Mouse (Mus musculus): ENCODE results near the gene Rpl13a. TPM values are rescaled to one million over a fixed set of nuclear protein-coding genes. Genes with fewer than 3 reads are reported as not detected.
A peak's percentile ranks its signal among the peaks of the same experiment; 100 is the strongest.
"Not testable (repeated sequence)": the region's sequence is repeated elsewhere in the genome, so short reads cannot be mapped to it uniquely, and the experiment has no call there.

Rpl13a gene
- polyA plus RNA-seq, 1 experiment: 4,999 TPM

DNA sequence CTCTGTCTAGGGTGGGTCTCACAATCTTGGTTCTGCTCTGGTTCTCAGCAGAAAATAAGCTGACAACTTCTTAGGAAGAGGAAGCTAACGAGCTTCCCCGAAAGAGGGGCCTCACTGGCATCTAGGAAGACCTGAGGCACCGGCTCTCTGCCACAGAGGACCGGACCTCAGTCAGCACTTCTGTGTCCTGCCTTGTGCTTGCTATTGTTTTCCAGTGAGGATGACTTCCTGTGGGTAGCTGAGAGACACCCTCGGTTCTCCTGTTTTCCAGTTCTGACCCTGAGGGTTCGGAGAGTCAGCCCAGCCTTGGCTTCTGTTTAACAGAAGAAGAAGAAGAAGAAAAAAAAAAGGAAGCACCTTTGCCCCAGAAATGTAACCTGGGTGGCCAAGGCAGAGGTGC, 31.1 kb downstream of the Rpl13a start:
- Histone ChIP-seq H3K27me3 (ENCODE audit: control insufficient read depth, insufficient read depth, low read length) (no peaks in the 10 kb centered on the region), H3K4me3 (ENCODE audit: control insufficient read depth, insufficient read depth, low read length) (no peak overlapping the region), H3K36me3 (ENCODE audit: control insufficient read depth, insufficient read depth, low read length) (no peaks in the 10 kb centered on the region), H3K27ac (ENCODE audit: control insufficient read depth, insufficient read depth, low read length) (no peak overlapping the region), H3K4me1 (replicated peaks; ENCODE audit: control insufficient read depth, insufficient read depth, low read length) (peaks cover 5% of the 10 kb centered on the region; the same call in 1 of the 2 replicates)
- no peak for DNase-seq
- WGBS: 22% methylated on average over 6 of the region's 6 CpGs
- TF ChIP-seq CTCF (IDR thresholded peaks at IDR 0.05; ENCODE audit: borderline replicate concordance, control insufficient read depth, extremely low read depth, insufficient read depth, low read length, poor library complexity) (no peak), POLR2A (IDR thresholded peaks at IDR 0.05; ENCODE audit: control insufficient read depth, extremely low read depth, insufficient read depth, low read length, poor library complexity) (no peak)

- H3K27ac ChIP-seq (ENCODE audit: control insufficient read depth, insufficient read depth, low read length); DNase-seq; H3K36me3 ChIP-seq (ENCODE audit: control insufficient read depth, insufficient read depth, low read length); H3K27me3 ChIP-seq (ENCODE audit: control insufficient read depth, insufficient read depth, low read length); H3K4me3 ChIP-seq (ENCODE audit: control insufficient read depth, insufficient read depth, low read length): not testable (repeated sequence)
- H3K4me1 ChIP-seq (replicated peaks; ENCODE audit: control insufficient read depth, insufficient read depth, low read length): peaks cover 18% of the 10 kb centered on the region
- WGBS: 96% methylated on average over 14 of the region's 14 CpGs
These were observed 32.6 kb downstream of the Rpl13a start for GRCm38 (mm10) chr7:45095965-45096364.

- no peak for TF ChIP-seq POLR2A (IDR thresholded peaks at IDR 0.05; ENCODE audit: control insufficient read depth, extremely low read depth, insufficient read depth, low read length, poor library complexity)
- TF ChIP-seq CTCF (IDR thresholded peaks at IDR 0.05; ENCODE audit: borderline replicate concordance, control insufficient read depth, extremely low read depth, insufficient read depth, low read length, poor library complexity): no peak
- Histone ChIP-seq H3K36me3 (ENCODE audit: control insufficient read depth, insufficient read depth, low read length) (no peaks in the 10 kb centered on the region), H3K27ac (ENCODE audit: control insufficient read depth, insufficient read depth, low read length) (no peak overlapping the region), H3K4me1 (replicated peaks; ENCODE audit: control insufficient read depth, insufficient read depth, low read length) (peaks cover 20% of the 10 kb centered on the region), H3K4me3 (ENCODE audit: control insufficient read depth, insufficient read depth, low read length) (no peak overlapping the region), H3K27me3 (ENCODE audit: control insufficient read depth, insufficient read depth, low read length) (peaks cover 10% of the 10 kb centered on the region)
- DNase-seq: no peak
- WGBS: 92% methylated on average over 6 of the region's 6 CpGs
These were observed 33.2 kb downstream of the Rpl13a start for GRCm38 (mm10) chr7:45095367-45095766.

- Histone ChIP-seq H3K36me3 (ENCODE audit: control insufficient read depth, insufficient read depth, low read length) (no peaks in the 10 kb centered on the region), H3K27me3 (ENCODE audit: control insufficient read depth, insufficient read depth, low read length) (peaks cover 10% of the 10 kb centered on the region), H3K4me3 (ENCODE audit: control insufficient read depth, insufficient read depth, low read length) (no peak overlapping the region), H3K27ac (ENCODE audit: control insufficient read depth, insufficient read depth, low read length) (no peak overlapping the region), H3K4me1 (replicated peaks; ENCODE audit: control insufficient read depth, insufficient read depth, low read length) (peaks cover 20% of the 10 kb centered on the region)
- TF ChIP-seq CTCF (IDR thresholded peaks at IDR 0.05; ENCODE audit: borderline replicate concordance, control insufficient read depth, extremely low read depth, insufficient read depth, low read length, poor library complexity) (no peak), POLR2A (IDR thresholded peaks at IDR 0.05; ENCODE audit: control insufficient read depth, extremely low read depth, insufficient read depth, low read length, poor library complexity) (no peak)
- no peak for DNase-seq
- WGBS: 91% methylated on average over 7 of the region's 7 CpGs
These were observed 34.4 kb downstream of the Rpl13a start for GRCm38 (mm10) chr7:45094121-45094520.

GRCm38 (mm10) chr7:45093516-45093905, 35.0 kb downstream of the Rpl13a start:
- peaks cover 10% of the 10 kb centered on the region for H3K27me3 ChIP-seq (ENCODE audit: control insufficient read depth, insufficient read depth, low read length)
- 56% methylated on average over 17 of the region's 18 CpGs for WGBS
- no peak for TF ChIP-seq POLR2A (IDR thresholded peaks at IDR 0.05; ENCODE audit: control insufficient read depth, extremely low read depth, insufficient read depth, low read length, poor library complexity)
- TF ChIP-seq CTCF (IDR thresholded peaks at IDR 0.05; ENCODE audit: borderline replicate concordance, control insufficient read depth, extremely low read depth, insufficient read depth, low read length, poor library complexity): no peak
- DNase-seq: no peak
- H3K4me1 ChIP-seq (replicated peaks; ENCODE audit: control insufficient read depth, insufficient read depth, low read length): peaks cover 20% of the 10 kb centered on the region
- no peaks in the 10 kb centered on the region for H3K36me3 ChIP-seq (ENCODE audit: control insufficient read depth, insufficient read depth, low read length)
- no peak overlapping the region for H3K4me3 ChIP-seq (ENCODE audit: control insufficient read depth, insufficient read depth, low read length)
- H3K27ac ChIP-seq (ENCODE audit: control insufficient read depth, insufficient read depth, low read length): no peak overlapping the region

DNA sequence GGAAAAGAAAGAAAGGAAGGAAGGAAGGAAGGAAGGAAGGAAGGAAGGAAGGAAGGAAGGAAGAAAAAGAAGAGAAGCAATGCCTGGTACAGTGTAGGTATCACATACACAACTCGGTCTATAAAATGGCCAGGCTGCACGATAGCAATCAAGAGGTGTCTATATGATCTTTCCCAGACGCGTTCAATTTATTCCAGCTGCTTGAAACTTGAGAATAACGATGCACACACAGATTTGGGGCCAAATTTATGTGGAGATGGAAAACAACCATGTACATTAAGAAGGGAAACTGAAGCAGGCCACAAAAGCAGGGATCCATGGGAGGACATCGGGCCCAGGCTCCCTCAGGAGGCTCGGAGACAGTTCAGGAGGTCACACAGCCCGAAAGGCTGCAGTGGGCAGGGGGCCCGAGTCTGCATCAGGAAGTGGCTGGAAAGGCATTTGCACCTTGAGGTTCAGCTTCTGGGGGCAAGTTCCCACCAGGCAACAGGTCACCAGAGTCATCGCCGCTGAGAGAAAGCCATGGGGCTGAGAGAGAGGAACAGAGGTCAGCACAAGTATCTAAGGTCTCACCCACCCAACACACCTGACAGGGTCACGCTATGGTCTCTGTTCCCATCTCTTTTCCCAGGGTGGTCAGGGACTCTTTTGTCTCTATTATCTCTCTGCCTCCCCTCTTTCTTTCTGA, 35.6 kb downstream of the Rpl13a start:
- DNase-seq: no peak
- Histone ChIP-seq H3K27me3 (ENCODE audit: control insufficient read depth, insufficient read depth, low read length) (peaks cover 10% of the 10 kb centered on the region), H3K4me1 (replicated peaks; ENCODE audit: control insufficient read depth, insufficient read depth, low read length) (peaks cover 20% of the 10 kb centered on the region), H3K36me3 (ENCODE audit: control insufficient read depth, insufficient read depth, low read length) (no peaks in the 10 kb centered on the region), H3K27ac (ENCODE audit: control insufficient read depth, insufficient read depth, low read length) (no peak overlapping the region), H3K4me3 (ENCODE audit: control insufficient read depth, insufficient read depth, low read length) (no peak overlapping the region)
- WGBS: 80% methylated on average over 12 of the region's 12 CpGs
- TF ChIP-seq POLR2A (IDR thresholded peaks at IDR 0.05; ENCODE audit: control insufficient read depth, extremely low read depth, insufficient read depth, low read length, poor library complexity) (no peak), CTCF (IDR thresholded peaks at IDR 0.05; ENCODE audit: borderline replicate concordance, control insufficient read depth, extremely low read depth, insufficient read depth, low read length, poor library complexity) (no peak)

DNA sequence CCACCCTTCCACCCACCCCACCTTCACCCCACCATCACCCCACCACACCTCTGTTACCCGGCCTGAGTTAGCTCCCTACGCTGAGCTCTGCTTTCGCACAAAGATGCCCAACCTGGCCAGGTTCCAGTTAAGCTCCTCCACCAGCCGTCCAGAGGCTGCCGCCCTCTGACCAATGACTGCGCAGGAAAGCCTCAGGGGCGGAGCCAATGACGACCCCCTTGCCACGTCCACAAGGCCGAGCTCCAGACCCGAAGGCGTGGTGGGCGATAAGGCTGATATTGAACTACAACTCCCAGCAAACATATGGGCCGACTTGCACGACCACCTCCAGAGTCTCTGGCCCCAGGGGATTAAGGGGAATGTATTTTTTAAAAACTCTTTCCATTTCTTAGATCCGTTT, 36.5 kb downstream of the Rpl13a start, which contains the start of gene Rcn3:
Gene Rcn3 (minus strand): TSS at position 174 of the 400 bp plus-strand sequence.
- TF ChIP-seq CTCF (IDR thresholded peaks at IDR 0.05; ENCODE audit: borderline replicate concordance, control insufficient read depth, extremely low read depth, insufficient read depth, low read length, poor library complexity) (no peak), POLR2A (IDR thresholded peaks at IDR 0.05; ENCODE audit: control insufficient read depth, extremely low read depth, insufficient read depth, low read length, poor library complexity) (no peak)
- Histone ChIP-seq H3K27me3 (ENCODE audit: control insufficient read depth, insufficient read depth, low read length) (peaks cover 10% of the 10 kb centered on the region), H3K4me3 (ENCODE audit: control insufficient read depth, insufficient read depth, low read length) (peak within 1 kb of the TSS; percentile 12), H3K4me1 (replicated peaks; ENCODE audit: control insufficient read depth, insufficient read depth, low read length) (peaks cover 20% of the 10 kb centered on the region), H3K27ac (ENCODE audit: control insufficient read depth, insufficient read depth, low read length) (no peak within 1 kb of the TSS), H3K36me3 (ENCODE audit: control insufficient read depth, insufficient read depth, low read length) (no peaks in the 10 kb centered on the region)
- 6% methylated on average over 16 of the region's 16 CpGs for WGBS
- no peak for DNase-seq
